Mouse (Mus musculus) liver, postnatal 0 days (tissue): Measurements from ENCODE around the gene Lin28a. TPM values are rescaled to one million over a fixed set of nuclear protein-coding genes. Genes with fewer than 3 reads are reported as not detected.
A peak's percentile ranks its signal among the peaks of the same experiment; 100 is the strongest.

Experiments
- ATAC-seq: fragments of 200-750 bp; cut with Nextera tagmentation; 2 replicates; pipeline ENCODE4 v1.8.0; 2017; ENCODE audit warnings: mild to moderate bottlenecking, moderate library complexity
- DNase-seq: peaks from one replicate; pipeline ENCODE4 v3.0.0-alpha.2; 2016
- H3K27ac ChIP-seq: fragments of 300-500 bp; sonication (generic); 2 replicates; pipeline ENCODE4 v1.5.1; 2014; ENCODE audit warnings: antibody characterized with exemption, moderate library complexity, mild to moderate bottlenecking, low read depth
- H3K27me3 ChIP-seq: fragments of 300-500 bp; sonication (generic); 2 replicates; pipeline ENCODE4 v1.6.1; 2014; ENCODE audit warnings: low read length, control low read depth, mixed read lengths; ENCODE audit not compliant: insufficient read depth
- H3K36me3 ChIP-seq: fragments of 300-500 bp; sonication (generic); replicated peaks from 2 replicates; pipeline ENCODE4 v1.6.1; 2014; ENCODE audit warnings: mild to moderate bottlenecking, control low read depth, low read length, moderate library complexity, mixed read lengths; ENCODE audit not compliant: insufficient read depth
- H3K4me1 ChIP-seq: fragments of 300-500 bp; sonication (generic); 2 replicates; pipeline ENCODE4 v1.6.1; 2014; ENCODE audit warnings: antibody characterized with exemption, mild to moderate bottlenecking, control low read depth; ENCODE audit not compliant: insufficient read depth
- H3K4me2 ChIP-seq: fragments of 300-500 bp; sonication (generic); 2 replicates; pipeline ENCODE4 v1.6.1; 2014; ENCODE audit warnings: low read depth, mild to moderate bottlenecking, low read length, moderate library complexity, mixed read lengths
- H3K4me3 ChIP-seq: fragments of 300-500 bp; sonication (generic); 2 replicates; pipeline ENCODE4 v1.5.1; 2014; ENCODE audit warnings: low read depth, low read length
- H3K9ac ChIP-seq: fragments of 300-500 bp; sonication (generic); replicated peaks from 2 replicates; pipeline ENCODE4 v1.6.1; 2014; ENCODE audit warnings: mild to moderate bottlenecking, moderate library complexity
- H3K9me3 ChIP-seq: fragments of 300-500 bp; sonication (generic); 2 replicates; pipeline ENCODE4 v1.6.1; 2016; ENCODE audit warnings: mild to moderate bottlenecking, control low read depth, low read length, mixed read lengths
- CTCF ChIP-seq: sonication (generic); IDR thresholded peaks from 2 replicates; pipeline ENCODE4 v1.5.1; 2016; ENCODE audit warnings: antibody characterized with exemption, low read depth
- EP300 ChIP-seq: IDR thresholded peaks from 2 replicates; pipeline ENCODE4 v1.6.1; 2016; ENCODE audit warnings: antibody characterized with exemption, low read depth, mild to moderate bottlenecking
- WGBS: fragments of 180-500 bp; shearing (Covaris S2); extraction: QIAGEN DNeasy Blood & Tissue Kit; methylation state at CpG from one replicate; pipeline ENCODE4 v1.1.7; 2014; ENCODE audit not compliant: insufficient replicate concordance; 5-methylcytosine and 5-hydroxymethylcytosine counted together
- polyA plus RNA-seq: library from polyadenylated mRNA; unstranded; fragments of >200 nt; fragmentation: Nextera tagmentation; extraction: Ambion mirVana; gene quantifications from 2 replicates; pipeline ENCODE4 v1.2.1, GENCODE M21; 2015

Gene Lin28a
- polyA plus RNA-seq, 1 experiment from 2014 or later, result 0.87 TPM

GRCm38 (mm10) chr4:134061166-134061830, 42.7 kb upstream of the Lin28a start:
- Histone ChIP-seq H3K4me2 (no peak overlapping the region), H3K27me3 (no peaks in the 10 kb centered on the region), H3K9me3 (no peaks in the 10 kb centered on the region), H3K4me1 (peaks cover 12% of the 10 kb centered on the region), H3K4me3 (no peak overlapping the region), H3K27ac (no peak overlapping the region), H3K9ac (no peak overlapping the region), H3K36me3 (no peaks in the 10 kb centered on the region)
- ATAC-seq (no peak), DNase-seq (no peak)
- WGBS, result 63% methylated on average over 18 of the region's 18 CpGs
- no peak for TF ChIP-seq EP300

- Histone ChIP-seq H3K4me2 (peak within 1 kb of the TSS; percentile 35; the same call in 1 of the 2 replicates), H3K27ac (no peak within 1 kb of the TSS), H3K9me3 (no peaks in the 10 kb centered on the region), H3K4me3 (no peak within 1 kb of the TSS), H3K9ac (no peak within 1 kb of the TSS), H3K4me1 (peaks cover 12% of the 10 kb centered on the region), H3K36me3 (no peaks in the 10 kb centered on the region), H3K27me3 (no peaks in the 10 kb centered on the region)
- TF ChIP-seq EP300, result no peak
- no peak for TF ChIP-seq CTCF
- DNase-seq (no peak), ATAC-seq (no peak)
- 60% methylated on average over 28 of the region's 28 CpGs for WGBS
Observed at GRCm38 (mm10) chr4:134060135-134060865, 41.7 kb upstream of the Lin28a start, which contains the start of gene Crybg2. Crybg2 (plus strand) TSS chr4:134060815.

- Histone ChIP-seq H3K9ac (no peak overlapping the region), H3K4me1 (peaks cover 12% of the 10 kb centered on the region), H3K4me2 (no peak overlapping the region), H3K36me3 (no peaks in the 10 kb centered on the region), H3K27me3 (no peaks in the 10 kb centered on the region), H3K9me3 (no peaks in the 10 kb centered on the region), H3K4me3 (no peak overlapping the region), H3K27ac (no peak overlapping the region)
- no peak for ATAC-seq
- TF ChIP-seq CTCF (no peak), EP300 (no peak)
- DNase-seq, result no peak
- WGBS, result 64% methylated on average over 6 of the region's 6 CpGs
Observed at GRCm38 (mm10) chr4:134058908-134059307, 40.3 kb upstream of the Lin28a start.

- ATAC-seq (no peak), DNase-seq (no peak)
- Histone ChIP-seq H3K9me3 (no peaks in the 10 kb centered on the region), H3K27me3 (no peaks in the 10 kb centered on the region), H3K4me3 (no peak overlapping the region), H3K27ac (no peak overlapping the region), H3K36me3 (no peaks in the 10 kb centered on the region), H3K4me1 (peaks cover 12% of the 10 kb centered on the region), H3K4me2 (peak overlapping the region; percentile 41), H3K9ac (no peak overlapping the region)
- 21% methylated on average over 14 of the region's 14 CpGs for WGBS
- TF ChIP-seq EP300 (no peak), CTCF (no peak)
Observed at GRCm38 (mm10) chr4:134058166-134058715, 39.6 kb upstream of the Lin28a start.

GRCm38 (mm10) chr4:134053538-134053937, 34.9 kb upstream of the Lin28a start, which contains the start of gene Zfp683:
Zfp683 (plus strand) TSS chr4:134053838.
- no peak for ATAC-seq
- WGBS, result 69% methylated on average over 3 of the region's 3 CpGs
- Histone ChIP-seq H3K9ac (no peak within 1 kb of the TSS; the same call in 1 of the 2 replicates), H3K4me1 (peaks cover 6% of the 10 kb centered on the region; the same call in 1 of the 2 replicates), H3K36me3 (no peaks in the 10 kb centered on the region), H3K27me3 (no peaks in the 10 kb centered on the region), H3K9me3 (no peaks in the 10 kb centered on the region), H3K4me2 (no peak within 1 kb of the TSS), H3K27ac (no peak within 1 kb of the TSS), H3K4me3 (no peak within 1 kb of the TSS)
- TF ChIP-seq EP300 (no peak), CTCF (no peak)
- DNase-seq, result no peak

- ATAC-seq, result no peak
- Histone ChIP-seq H3K9me3 (no peaks in the 10 kb centered on the region), H3K4me3 (no peak overlapping the region), H3K4me1 (peaks cover 4% of the 10 kb centered on the region; the same call in 1 of the 2 replicates), H3K9ac (no peak overlapping the region; the same call in 1 of the 2 replicates), H3K27ac (no peak overlapping the region), H3K4me2 (no peak overlapping the region), H3K36me3 (no peaks in the 10 kb centered on the region), H3K27me3 (no peaks in the 10 kb centered on the region)
- TF ChIP-seq EP300 (no peak), CTCF (no peak)
- WGBS, result 25% methylated on average over 8 of the region's 8 CpGs
- DNase-seq, result no peak
Observed at GRCm38 (mm10) chr4:134052560-134052959, 33.9 kb upstream of the Lin28a start.
